Comparison of ENCODE assay signal across 9 mouse cellular contexts in genomic region chr8:47461650-47462049, GRCm38 (mm10). TPM values are rescaled to one million over a fixed set of nuclear protein-coding genes. Genes with fewer than 3 reads are reported as not detected.
A peak's percentile ranks its signal among the peaks of the same experiment; 100 is the strongest.
DNase-seq lines count a peak whose midpoint lies in the region; ATAC-seq lines count a peak whose summit lies in the region.
"Had no signal": no experiment of that assay in that cellular context is flagged by ENCODE, and none has a peak within 500 bp of the region (broad histone marks: within the 10 kb centered on the region; RNA-seq: fewer than 3 reads in every experiment).

No protein-coding gene starts in this region.

- H3K4me2 ChIP-seq in hindbrain, embryonic 15.5 days = no peak overlapping the region
- no peak overlapping the region for H3K4me2 ChIP-seq in hindbrain, embryonic 11.5 days (replicated peaks; ENCODE audit: low read depth, low read length)
- H3K4me2 ChIP-seq: limb, embryonic 12.5 days had no signal

- ATAC-seq in hindbrain, embryonic 15.5 days (ENCODE audit: low FRiP score, low read depth) = peak; percentile 34; the same call in 1 of the 2 replicates
- ATAC-seq in hindbrain, embryonic 11.5 days (ENCODE audit: low FRiP score) = no peak

- H3K36me3 ChIP-seq in hindbrain, embryonic 15.5 days = no peaks in the 10 kb centered on the region
- no peaks in the 10 kb centered on the region for H3K36me3 ChIP-seq in hindbrain, embryonic 11.5 days (ENCODE audit: control insufficient read depth, insufficient read depth, low read length)
- H3K36me3 ChIP-seq: limb, embryonic 12.5 days had no signal

- DNase-seq in hindbrain, embryonic 11.5 days (ENCODE audit: low spot score) = no peak
- peak; percentile 47 to 51 for DNase-seq in frontal cortex, adult 2 months (ENCODE audit: extremely low spot score in 1 of 2, low spot score in 1 of 2)
- DNase-seq in kidney, postnatal 10 days = peak; percentile 59
- DNase-seq in right cerebral cortex, adult 18-20 months = peak; percentile 64
- no peak for DNase-seq in spleen, postnatal 10 days (ENCODE audit: low spot score in 2 of 2)
- DNase-seq in natural killer cell, adult 2 months (ENCODE audit: low spot score in 2 of 2) = no peak
- DNase-seq in thymus, postnatal 36 days = no peak

- no peaks in the 10 kb centered on the region for H3K27me3 ChIP-seq in hindbrain, embryonic 15.5 days
- no peaks in the 10 kb centered on the region for H3K27me3 ChIP-seq in hindbrain, embryonic 11.5 days (ENCODE audit: control insufficient read depth, insufficient read depth, low read length)
- H3K27me3 ChIP-seq: limb, embryonic 12.5 days had no signal

- WGBS in hindbrain, embryonic 15.5 days = 73% methylated on average over 10 of the region's 10 CpGs
- WGBS in hindbrain, embryonic 11.5 days = 86% methylated on average over 10 of the region's 10 CpGs

- no peaks in the 10 kb centered on the region for H3K4me1 ChIP-seq in hindbrain, embryonic 15.5 days (replicated peaks)
- H3K4me1 ChIP-seq in hindbrain, embryonic 11.5 days (replicated peaks; ENCODE audit: control insufficient read depth, insufficient read depth, low read length) = no peaks in the 10 kb centered on the region
- H3K4me1 ChIP-seq: limb, embryonic 12.5 days had no signal

- peaks cover 6% of the 10 kb centered on the region; the same call in 1 of the 2 replicates for H3K9me3 ChIP-seq in hindbrain, embryonic 15.5 days
- peaks cover 3% of the 10 kb centered on the region; the same call in 1 of the 2 replicates for H3K9me3 ChIP-seq in hindbrain, embryonic 11.5 days (ENCODE audit: control insufficient read depth, low read length)

- H3K27ac ChIP-seq in hindbrain, embryonic 15.5 days (replicated peaks) = no peak overlapping the region
- no peak overlapping the region for H3K27ac ChIP-seq in hindbrain, embryonic 11.5 days (ENCODE audit: low read depth, low read length)
- H3K27ac ChIP-seq: limb, embryonic 12.5 days had no signal

- no peak overlapping the region for H3K4me3 ChIP-seq in hindbrain, embryonic 15.5 days
- H3K4me3 ChIP-seq in hindbrain, embryonic 11.5 days (ENCODE audit: low read depth, low read length) = no peak overlapping the region
- H3K4me3 ChIP-seq: limb, embryonic 12.5 days had no signal

- no peak overlapping the region for H3K9ac ChIP-seq in hindbrain, embryonic 15.5 days
- no peak overlapping the region for H3K9ac ChIP-seq in hindbrain, embryonic 11.5 days (ENCODE audit: low read depth, low read length)
- H3K9ac ChIP-seq: limb, embryonic 12.5 days had no signal

RNA-seq across cellular contexts. Expression of gene Stox2, which starts 15.5 kb away (rescaled TPM):
- 43.3 and 43.5 TPM in 2 replicates for polyA plus RNA-seq in hindbrain, embryonic 15.5 days (2015; fragmentation: Nextera tagmentation; extraction: Ambion mirVana)
- 27.8 and 36.9 TPM in 2 replicates for polyA plus RNA-seq in hindbrain, embryonic 11.5 days (2014; fragmentation: Nextera tagmentation; extraction: Ambion mirVana)
- 28.0 and 29.4 TPM in 2 replicates for polyA plus RNA-seq in frontal cortex, adult 2 months (2012; rRNA removed)

Comparison
In these comparisons a context has a peak if more than half of its experiments do, and no peak if none do; other contexts are left out.
1. DNase-seq: peak in frontal cortex, adult 2 months (2 of 2), kidney, postnatal 10 days (single experiment) and right cerebral cortex, adult 18-20 months (single experiment); none in hindbrain, embryonic 11.5 days (single experiment), spleen, postnatal 10 days (0 of 2), natural killer cell, adult 2 months (0 of 2) and thymus, postnatal 36 days (0 of 2).